Mouse (Mus musculus): Measurements from ENCODE around the gene Rpl37a.

Rpl37a gene

GRCm38 (mm10) chr1:72710753-72711653, at the start of gene Rpl37a:
TSS of gene Rpl37a (plus strand) at chr1:72711290.
- DNase-seq (ENCODE audit: low read depth, low spot score): peak; percentile 97

DNA sequence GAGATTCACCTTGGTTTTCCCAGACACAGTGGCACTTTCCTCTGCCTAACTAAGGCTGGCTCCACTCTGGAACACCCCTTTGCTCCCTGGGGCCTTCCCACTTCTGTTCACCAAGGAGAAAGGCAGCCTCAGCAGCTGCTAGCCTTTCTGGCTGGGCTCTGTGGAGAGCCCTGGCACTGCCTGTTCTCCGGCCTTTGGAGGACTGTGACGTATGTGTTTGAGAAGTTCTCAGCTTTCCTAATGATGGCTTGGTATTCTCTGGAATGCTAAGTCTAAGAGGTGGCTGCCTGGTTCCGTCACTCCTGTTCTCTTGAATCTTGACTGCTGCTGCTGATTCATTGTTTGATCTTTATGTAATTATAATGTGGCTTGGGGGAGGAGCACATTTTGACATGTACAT, 38.0 kb upstream of the Rpl37a start:
- DNase-seq (ENCODE audit: low read depth, low spot score): no peak

DNA sequence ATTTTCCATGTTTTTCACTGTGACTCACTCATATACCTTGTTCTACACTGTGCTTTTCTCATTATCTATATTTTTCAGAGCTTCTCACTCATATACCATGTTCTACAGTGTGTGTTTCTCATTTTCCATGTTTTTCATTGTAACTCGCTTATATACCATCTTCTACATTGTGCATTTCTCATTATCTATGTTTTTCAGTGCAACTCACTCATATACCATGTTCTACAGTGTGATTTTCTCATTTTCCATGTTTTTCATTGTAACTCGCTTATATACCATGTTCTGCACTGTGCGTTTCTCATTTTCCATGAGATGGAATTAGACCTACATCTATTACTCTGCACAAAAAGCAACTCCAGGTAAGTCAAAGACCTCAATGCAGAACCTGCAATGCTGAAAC, 14.8 kb upstream of the Rpl37a start:
- DNase-seq (ENCODE audit: low read depth, low spot score): peak; percentile 44

- no peak for DNase-seq (ENCODE audit: low read depth, low spot score)
Measured at GRCm38 (mm10) chr1:72698651-72699050, 12.4 kb upstream of the Rpl37a start.

GRCm38 (mm10) chr1:72700479-72700878, 10.6 kb upstream of the Rpl37a start, which contains the start of gene Ankar:
TSS of gene Ankar (minus strand) at chr1:72700579.
- DNase-seq (ENCODE audit: low read depth, low spot score): no peak

DNA sequence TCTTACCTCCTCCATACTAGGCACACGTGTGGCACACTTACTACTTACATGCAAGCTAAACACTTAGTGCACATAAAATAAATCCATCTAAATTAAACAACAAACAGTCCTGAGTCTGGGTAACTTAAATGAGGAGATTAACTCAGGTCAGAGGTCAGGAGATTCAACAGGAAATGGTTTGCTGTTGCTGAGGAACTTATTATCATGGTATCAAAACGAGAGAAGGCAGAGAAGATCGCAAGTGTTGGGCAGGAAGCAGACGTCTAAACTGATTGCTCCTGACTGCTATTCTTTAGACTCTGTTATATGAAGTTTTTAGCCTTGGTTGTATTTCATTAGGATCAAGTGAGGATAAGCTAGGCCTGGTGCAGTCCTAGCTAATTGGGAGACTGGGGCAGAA, 3.6 kb upstream of the Rpl37a start:
- no peak for DNase-seq (ENCODE audit: low read depth, low spot score)

DNA sequence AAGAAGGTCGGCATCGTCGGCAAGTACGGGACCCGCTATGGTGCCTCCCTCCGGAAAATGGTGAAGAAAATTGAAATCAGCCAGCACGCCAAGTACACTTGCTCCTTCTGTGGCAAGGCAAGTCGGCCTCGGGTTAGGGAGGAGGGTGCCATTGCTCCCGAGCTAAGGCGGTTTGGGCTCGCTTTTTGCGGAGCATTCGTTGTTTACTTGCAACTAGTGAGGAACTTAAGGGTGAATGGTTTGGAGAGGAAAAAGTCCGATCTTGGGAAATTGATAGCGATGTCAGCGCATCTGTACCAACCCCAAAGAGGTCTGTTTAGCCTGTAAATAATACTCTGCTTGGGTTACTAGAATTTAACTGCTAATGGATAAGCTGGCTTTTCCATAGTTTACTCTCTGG, 594 bp downstream of the Rpl37a start:
- DNase-seq (ENCODE audit: low read depth, low spot score): no peak

GRCm38 (mm10) chr1:72714547-72714946, 3.5 kb downstream of the Rpl37a start:
- DNase-seq (ENCODE audit: low read depth, low spot score): no peak

DNA sequence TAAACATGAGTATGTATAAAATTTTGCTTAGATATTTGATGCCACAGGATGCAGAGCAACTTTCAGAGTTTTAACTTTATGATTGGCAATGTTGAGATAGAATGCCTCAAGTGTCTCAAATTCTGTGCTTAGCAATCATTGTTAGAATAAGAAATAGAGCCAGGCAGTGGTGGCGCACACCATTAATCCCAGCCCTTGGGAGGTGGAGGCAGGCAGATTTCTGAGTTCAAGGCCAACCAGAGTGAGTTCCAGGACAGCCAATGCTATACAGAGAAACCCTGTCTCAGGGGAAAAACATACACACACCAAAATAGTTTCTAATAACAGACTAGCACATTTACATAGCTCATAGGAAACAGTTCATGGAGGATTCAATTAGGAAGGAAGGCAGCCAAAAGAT, 4.0 kb downstream of the Rpl37a start:
- DNase-seq (ENCODE audit: low read depth, low spot score): no peak

DNA sequence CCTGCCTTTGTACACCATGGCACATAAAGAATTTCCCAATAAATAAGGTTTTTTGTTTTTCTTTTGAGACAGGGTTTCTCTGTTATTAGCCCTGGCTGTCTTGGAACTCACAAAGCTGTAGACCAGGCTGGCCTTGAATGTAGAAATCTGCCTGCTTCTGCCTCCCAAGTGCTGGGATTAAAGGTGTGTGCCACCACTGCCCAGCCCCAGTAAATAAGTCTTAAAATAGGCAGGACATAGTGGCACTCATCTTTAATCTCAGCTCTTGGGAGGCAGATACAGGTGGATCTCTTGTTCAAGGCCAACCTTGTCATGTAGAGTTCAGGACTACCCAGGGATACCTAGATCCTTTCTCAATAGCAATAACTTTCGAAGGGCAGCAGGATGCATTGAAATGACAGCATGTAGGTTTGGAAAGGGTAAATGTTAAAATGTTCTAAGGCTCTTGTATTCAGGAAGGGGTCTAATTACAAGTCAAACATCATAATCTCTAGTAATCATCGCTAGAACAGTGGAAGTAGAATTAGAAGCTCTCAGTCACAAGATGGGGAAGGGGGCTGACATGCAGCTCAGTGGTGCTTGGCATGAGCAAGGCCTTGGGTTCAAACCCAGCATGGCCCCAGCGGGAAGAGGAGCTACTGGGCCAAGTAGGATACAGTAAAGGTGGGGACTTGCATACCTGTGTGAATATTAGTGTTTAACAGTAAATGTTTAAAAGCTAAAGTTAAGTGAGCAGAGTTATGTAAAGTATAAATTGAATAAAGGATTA, 4.7 kb downstream of the Rpl37a start:
- no peak for DNase-seq (ENCODE audit: low read depth, low spot score)

DNA sequence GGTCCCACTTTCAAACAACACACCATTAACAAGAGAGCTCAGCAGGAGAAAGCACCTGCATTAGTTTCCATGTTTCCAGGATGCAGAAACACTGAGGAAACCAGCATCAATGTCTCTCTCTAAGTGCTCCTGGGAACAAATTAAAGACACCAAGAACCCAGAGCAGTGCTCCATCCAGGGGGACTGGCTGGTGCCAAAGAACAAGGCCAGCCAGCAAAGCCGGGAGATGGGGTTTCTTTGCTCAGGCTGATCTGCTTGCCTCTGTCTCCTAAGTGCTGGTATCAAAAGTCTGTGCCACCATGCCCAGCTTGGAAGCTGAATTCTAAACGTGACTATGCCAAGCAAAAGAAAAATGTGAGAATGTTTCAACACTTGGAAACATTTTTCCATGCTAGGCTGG, 5.3 kb downstream of the Rpl37a start:
- no peak for DNase-seq (ENCODE audit: low read depth, low spot score)

- peak; percentile 83 for DNase-seq (ENCODE audit: low read depth, low spot score)
Measured at GRCm38 (mm10) chr1:72716926-72717325, 5.8 kb downstream of the Rpl37a start.

DNA sequence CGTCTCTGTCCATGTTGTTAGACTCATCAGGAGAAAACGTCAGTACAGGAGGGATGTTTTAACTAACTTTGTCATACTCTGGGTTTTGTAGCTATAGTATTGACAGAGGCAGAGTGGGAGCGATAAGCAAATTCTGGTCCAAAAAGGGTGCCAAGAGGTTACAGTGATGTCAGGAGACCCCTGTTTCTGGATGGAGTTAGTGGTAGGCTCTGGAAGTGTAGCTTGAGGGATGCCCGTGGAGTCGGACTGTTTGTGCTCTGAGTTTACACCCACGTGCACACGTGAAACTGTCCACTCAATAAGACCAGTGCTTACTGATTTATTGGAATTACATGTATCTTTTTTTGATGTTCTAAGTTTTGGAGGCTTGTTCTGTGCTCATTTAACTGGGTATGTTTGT, 6.5 kb downstream of the Rpl37a start:
- no peak for DNase-seq (ENCODE audit: low read depth, low spot score)

GRCm38 (mm10) chr1:72718846-72719245, 7.8 kb downstream of the Rpl37a start:
- DNase-seq (ENCODE audit: low read depth, low spot score): peak; percentile 76

GRCm38 (mm10) chr1:72720115-72720725, 9.1 kb downstream of the Rpl37a start:
- no peak for DNase-seq (ENCODE audit: low read depth, low spot score)

DNA sequence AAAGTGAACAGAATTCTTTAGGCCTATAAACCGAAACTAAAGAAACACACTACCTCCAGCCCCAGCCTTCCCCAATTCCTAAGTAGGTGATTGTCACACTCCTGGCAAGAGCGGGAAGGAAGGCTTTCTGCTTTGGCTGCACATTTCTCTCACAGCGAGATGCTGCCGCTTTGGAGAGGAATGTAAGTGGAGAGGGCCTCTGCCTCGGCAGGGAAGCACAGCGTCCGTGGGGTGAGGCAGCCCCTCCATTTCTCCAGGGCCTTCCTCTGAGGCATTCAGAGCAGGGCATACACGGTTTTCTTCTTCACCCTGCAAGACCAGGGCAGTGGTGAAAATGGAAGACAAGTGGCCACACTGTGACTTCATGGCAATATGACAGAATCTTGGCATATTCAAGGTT, 11.6 kb downstream of the Rpl37a start:
- no peak for DNase-seq (ENCODE audit: low read depth, low spot score)

DNA sequence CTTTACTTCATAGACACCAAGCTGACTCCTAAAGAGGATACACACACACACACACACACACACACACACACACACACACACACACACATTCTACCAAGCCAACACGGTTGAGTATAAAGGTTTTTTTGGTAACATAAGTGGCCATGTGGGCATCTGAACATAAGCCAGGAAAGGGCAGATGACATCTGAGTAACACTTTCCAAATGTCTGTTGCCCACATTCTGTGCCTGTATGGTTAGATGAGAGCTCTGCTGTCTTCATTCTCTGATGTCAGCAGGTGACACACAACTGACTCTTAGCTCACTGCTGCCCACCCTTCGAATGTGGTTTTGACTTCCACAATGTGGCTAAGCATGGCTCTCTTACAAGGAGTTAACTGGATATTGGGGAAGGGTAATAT, 13.3 kb downstream of the Rpl37a start:
- DNase-seq (ENCODE audit: low read depth, low spot score): no peak

DNA sequence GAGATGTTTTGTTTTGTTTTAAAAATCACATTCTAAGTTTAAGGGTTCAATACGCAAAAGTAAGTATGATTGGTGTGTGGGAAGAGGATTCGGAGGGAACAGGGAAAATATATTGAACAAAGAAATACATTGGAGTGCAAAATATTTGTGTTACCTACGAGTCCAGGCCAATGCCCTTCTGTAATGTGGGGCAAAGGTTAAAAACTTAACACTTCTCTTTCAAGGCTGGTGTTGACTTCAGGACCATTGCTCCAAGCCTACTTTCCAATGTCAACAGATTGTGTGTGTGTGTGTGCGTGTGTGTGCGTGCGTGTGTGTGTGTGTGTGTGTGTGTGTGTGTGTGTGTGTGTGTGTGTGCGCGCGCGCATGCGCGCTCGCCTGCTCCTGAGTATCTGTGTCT, 14.9 kb downstream of the Rpl37a start:
- DNase-seq (ENCODE audit: low read depth, low spot score): no peak

DNA sequence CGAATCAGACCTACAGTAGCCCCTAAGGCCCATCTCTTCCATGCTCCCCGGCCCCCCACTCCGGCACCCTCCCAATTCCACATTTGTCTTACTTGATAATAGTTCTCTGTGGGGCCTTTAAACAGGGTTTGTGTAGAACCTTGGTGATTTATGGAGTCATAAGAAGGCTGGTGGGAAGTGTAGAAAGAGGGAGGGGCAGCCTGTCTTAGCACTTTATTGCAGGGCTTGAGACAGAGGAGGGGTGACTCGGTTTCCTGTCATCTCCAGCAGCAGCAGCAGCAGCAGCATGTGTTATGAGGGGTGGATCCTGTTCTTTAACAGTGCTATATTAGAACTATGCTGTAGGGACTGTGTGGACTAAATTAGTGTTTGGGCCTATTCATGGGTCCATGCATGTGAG, 17.7 kb downstream of the Rpl37a start:
- no peak for DNase-seq (ENCODE audit: low read depth, low spot score)

DNA sequence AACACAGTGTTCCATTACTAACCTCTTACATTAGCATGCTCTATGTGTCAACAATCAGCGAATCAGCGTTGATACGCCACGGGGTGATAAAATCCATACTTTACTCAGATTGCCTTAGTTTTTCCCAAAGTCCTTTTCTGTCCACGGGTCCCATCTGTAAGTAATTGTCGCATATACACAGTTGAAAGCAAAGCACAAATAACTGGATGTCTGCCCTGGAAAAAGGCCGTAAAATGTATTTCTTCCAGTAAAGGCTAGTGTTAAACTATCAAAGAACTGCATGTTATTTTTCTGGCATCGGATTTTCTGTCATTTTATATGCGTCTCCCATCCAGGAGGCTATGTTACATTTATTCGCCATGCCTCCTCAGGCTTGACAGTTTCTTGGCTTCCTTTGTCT, 19.0 kb downstream of the Rpl37a start:
- DNase-seq (ENCODE audit: low read depth, low spot score): no peak

GRCm38 (mm10) chr1:72733191-72733691, 22.2 kb downstream of the Rpl37a start:
- DNase-seq (ENCODE audit: low read depth, low spot score): no peak

Data from CD4-positive, CD25-positive, alpha-beta regulatory T cell, adult 2 months (primary cell).